Mouse (Mus musculus) embryo, embryonic 9.5 days (tissue): ENCODE results near the gene Sohlh2.

Experiments
- DNase-seq: peaks from one replicate; pipeline ENCODE4 v3.0.0-alpha.2; 2017; ENCODE audit errors: extremely low spot score

Sohlh2 gene

DNA sequence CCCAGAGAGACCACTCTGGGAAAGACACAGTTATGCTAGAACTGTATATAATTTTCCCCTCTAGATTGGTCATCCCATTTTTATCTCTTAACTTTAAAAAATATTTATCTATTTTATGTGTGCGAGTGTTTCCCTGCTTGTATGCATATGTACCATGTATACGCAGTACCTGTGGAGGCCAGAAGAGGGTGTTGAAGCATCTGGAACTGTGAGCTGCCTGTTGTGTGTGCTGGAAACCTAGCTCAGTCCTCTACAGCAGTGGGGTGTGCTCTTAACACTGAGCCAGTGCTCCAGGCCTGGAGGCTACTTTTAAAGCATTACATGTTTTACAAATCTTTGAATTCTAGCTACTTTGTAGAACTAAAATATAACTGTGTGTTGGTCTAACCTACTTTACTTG, 24.6 kb downstream of the Sohlh2 start:
- no peak for DNase-seq

- no peak for DNase-seq
Measured at GRCm38 (mm10) chr3:55207665-55208064, 25.8 kb downstream of the Sohlh2 start.

DNA sequence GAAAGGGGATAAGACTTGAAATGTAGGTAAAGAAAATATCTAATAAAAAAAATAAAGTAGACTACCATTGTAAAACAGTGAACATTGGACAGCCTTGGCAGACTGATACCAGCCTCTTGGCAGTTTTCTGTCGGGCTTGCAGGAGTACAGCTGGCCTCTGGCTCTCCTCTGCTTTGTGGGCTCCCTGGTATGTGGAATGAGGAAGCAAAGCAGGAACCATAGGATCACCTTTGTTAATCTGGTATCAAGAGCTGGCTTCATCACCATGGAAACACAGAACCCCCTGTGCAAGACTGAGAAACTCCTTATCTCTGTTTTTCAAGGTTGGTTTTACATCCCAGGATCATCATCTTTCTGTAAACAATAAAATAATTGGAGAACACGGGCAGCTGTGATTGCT, 30.4 kb downstream of the Sohlh2 start:
- DNase-seq, result no peak

DNA sequence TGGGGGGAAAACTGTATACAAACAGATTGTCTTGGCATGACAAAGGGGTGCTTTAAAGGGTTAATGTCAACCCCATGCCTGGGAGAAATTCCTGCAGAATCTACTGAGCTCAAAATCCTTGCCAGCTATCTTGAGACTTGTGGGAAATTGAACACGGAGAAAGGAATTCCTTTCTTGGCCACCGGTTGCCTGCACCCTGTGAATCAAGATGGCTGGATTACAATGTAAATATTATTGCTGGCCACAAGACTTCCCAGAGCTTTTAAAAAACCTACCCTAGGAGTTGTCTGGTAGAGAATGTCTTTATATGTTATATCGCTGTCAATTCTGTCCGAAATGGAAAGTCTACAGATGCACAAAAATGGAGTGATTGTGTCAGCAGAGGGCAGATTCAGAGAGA, 32.0 kb downstream of the Sohlh2 start:
- DNase-seq, result peak; percentile 4

DNA sequence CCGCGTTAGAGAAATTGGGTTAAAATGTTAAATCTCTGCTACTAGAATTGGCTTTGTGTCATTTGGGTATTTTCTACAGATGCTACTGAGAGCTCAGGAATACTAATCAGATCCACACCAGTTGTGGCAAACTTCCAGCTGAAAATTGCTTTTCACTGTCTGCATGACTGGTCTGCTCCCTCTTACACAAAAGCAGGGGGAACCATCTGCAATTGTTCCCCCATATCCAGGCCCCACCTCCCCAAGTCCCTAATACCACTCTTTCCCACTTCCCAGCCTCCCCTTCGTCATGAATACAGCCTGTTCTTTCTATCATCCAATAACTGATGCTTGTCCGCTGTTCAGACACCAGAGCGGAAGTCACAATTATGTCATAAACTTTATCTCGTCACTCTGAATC, 32.6 kb downstream of the Sohlh2 start:
- no peak for DNase-seq

GRCm38 (mm10) chr3:55222502-55222901, 40.7 kb downstream of the Sohlh2 start:
- no peak for DNase-seq

- no peak for DNase-seq
Measured at GRCm38 (mm10) chr3:55223862-55224261, 42.0 kb downstream of the Sohlh2 start.

- DNase-seq, result peak; percentile 45
Measured at GRCm38 (mm10) chr3:55226501-55227213, 44.8 kb downstream of the Sohlh2 start.

DNA sequence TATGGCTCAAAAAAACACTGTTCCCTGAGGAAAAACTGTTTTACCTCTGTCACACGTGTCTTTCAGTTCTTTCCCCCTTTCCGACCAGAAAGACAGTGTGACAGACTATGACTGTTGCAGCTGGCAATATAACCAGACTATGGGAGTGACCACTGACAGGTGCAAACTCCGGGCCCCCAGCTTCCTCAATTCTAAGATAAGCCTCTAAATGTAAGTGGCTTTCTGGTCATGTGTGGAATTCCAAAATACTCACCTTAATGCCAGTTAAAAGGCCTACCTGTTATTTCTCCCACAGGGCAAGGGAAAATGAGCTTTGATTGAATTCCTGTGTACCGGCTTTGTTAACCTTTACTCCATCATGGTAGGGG, 45.4 kb downstream of the Sohlh2 start:
- DNase-seq, result no peak

GRCm38 (mm10) chr3:55241730-55242421, 60.0 kb downstream of the Sohlh2 start, which contains the start of gene Dclk1:
TSS of gene Dclk1 (plus strand) at chr3:55242364.
- no peak for DNase-seq

GRCm38 (mm10) chr3:55242422-55243055, 60.7 kb downstream of the Sohlh2 start:
- peak; percentile 86 for DNase-seq

GRCm38 (mm10) chr3:55243056-55243471, 61.2 kb downstream of the Sohlh2 start:
- DNase-seq, result no peak

GRCm38 (mm10) chr3:55244087-55244486, 62.3 kb downstream of the Sohlh2 start:
- no peak for DNase-seq

DNA sequence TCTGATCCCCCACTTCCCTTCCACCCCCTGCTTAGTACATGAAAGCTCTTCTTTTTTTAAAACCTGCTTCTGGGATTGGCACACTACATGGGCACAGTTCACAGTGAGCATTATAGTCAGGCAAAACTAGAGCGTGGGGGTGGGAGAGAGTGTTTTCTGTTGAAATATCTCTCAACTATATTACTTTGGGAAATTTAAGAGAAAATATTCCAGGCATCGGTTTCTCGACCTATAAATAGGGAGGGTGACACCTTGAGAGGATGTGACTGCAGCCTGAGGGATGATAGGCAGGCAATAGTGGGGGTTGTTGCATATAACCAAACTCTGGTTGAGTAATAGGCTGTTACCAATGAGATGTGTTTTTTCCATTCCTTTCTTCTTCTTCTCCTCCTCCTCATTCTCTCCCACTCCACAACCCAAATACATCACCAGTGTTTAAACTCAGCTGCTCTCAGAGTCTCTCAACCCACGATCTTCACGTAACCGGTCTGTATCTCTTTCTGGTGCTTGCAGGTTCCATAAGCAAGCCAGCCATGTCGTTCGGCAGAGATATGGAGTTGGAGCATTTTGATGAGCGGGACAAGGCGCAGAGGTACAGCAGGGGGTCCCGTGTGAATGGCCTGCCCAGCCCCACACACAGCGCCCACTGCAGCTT, 64.9 kb downstream of the Sohlh2 start:
- DNase-seq, result no peak

DNA sequence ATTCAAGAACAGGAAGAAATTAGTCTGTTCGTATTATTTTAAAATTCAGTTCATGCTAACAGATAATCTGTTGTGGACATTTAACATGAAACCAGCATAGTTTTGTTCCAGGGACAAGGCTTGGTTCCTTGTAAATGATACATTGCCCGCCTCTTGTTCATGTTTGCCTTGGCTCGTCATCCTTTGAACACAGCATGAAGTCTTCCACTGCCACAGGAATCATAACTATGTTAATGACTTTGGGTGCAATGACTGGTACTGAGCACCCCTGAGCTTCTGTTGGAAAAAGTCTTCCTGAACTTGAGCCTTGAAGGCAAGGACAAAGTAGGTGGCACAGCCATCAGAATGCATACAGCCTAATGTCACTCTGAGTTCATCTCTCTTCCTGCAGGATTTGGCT, 66.2 kb downstream of the Sohlh2 start:
- no peak for DNase-seq

- DNase-seq, result no peak
Measured at GRCm38 (mm10) chr3:55248508-55248907, 66.7 kb downstream of the Sohlh2 start.

DNA sequence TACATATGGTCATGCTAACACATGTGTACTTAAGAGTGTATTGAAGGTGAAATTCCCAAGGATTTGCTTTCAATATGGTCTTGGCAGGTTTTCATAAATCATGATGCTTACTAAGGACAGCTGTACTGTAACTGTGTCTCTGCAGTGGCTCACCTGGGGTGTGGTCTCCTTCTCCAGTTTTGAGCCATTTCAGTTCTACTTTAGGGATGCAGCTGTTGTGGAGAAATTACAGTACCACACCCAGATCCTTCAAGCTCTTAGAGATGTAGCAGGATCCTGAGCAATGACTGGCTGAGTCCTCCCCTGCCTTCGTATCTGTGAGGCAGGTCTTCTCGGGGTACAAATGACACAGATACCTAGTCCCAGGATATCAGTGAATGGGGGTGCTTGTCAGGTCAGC, 68.8 kb downstream of the Sohlh2 start:
- DNase-seq, result no peak
